Mouse (Mus musculus) erythroblast, embryonic 14.5 days (primary cell): Measurements from ENCODE around the gene Fuom. TPM values are rescaled to one million over a fixed set of nuclear protein-coding genes. Genes with fewer than 3 reads are reported as not detected.

Experiments
- H3K27me3 ChIP-seq: 2 replicates; pipeline ENCODE4 v1.6.1; 2012; ENCODE audit warnings: inconsistent platforms; ENCODE audit not compliant: control insufficient read depth
- H3K36me3 ChIP-seq: 2 replicates; pipeline ENCODE4 v1.6.1; 2012; ENCODE audit warnings: mild to moderate bottlenecking, inconsistent platforms; ENCODE audit not compliant: control insufficient read depth
- H3K4me1 ChIP-seq: 2 replicates; pipeline ENCODE4 v1.6.1; 2012; ENCODE audit warnings: inconsistent platforms; ENCODE audit not compliant: control insufficient read depth
- H3K4me3 ChIP-seq: replicated peaks from 2 replicates; pipeline ENCODE3; 2012; ENCODE audit warnings: moderate library complexity, mild to moderate bottlenecking, inconsistent platforms
- H3K9me3 ChIP-seq: 2 replicates; pipeline ENCODE4 v1.6.1; 2012; ENCODE audit warnings: low read length, inconsistent platforms, mixed read lengths; ENCODE audit not compliant: control insufficient read depth
- TAL1 ChIP-seq: IDR thresholded peaks from 3 replicates; pipeline ENCODE4 v1.6.1; 2012; ENCODE audit warnings: low read length, inconsistent platforms, mixed read lengths
- polyA plus RNA-seq: library from polyadenylated mRNA; stranded (reverse); fragments of >175 nt; gene quantifications from 2 replicates; pipeline ENCODE4 v1.2.3, GENCODE M21; 2012

The Fuom gene
- polyA plus RNA-seq, 1 experiment = 1.0 TPM

- Histone ChIP-seq H3K9me3 (peaks cover 2% of the 10 kb centered on the region; the same call in 1 of the 2 replicates), H3K27me3 (peaks cover 88% of the 10 kb centered on the region), H3K4me1 (peaks cover 8% of the 10 kb centered on the region), H3K4me3 (no peak overlapping the region), H3K36me3 (no peaks in the 10 kb centered on the region)
- no peak for TF ChIP-seq TAL1
Measured at GRCm38 (mm10) chr7:140047811-140048311, 54.4 kb downstream of the Fuom start.

Other genes with a start within 250 kb of the Fuom start
- 0.01 TPM in 1 of 2 replicates, not detected in the other for gene Kndc1, start 207.7 kb downstream of the Fuom start, polyA plus RNA-seq
- gene Utf1, start 158.7 kb downstream of the Fuom start, polyA plus RNA-seq = not detected in 2 replicates
- not detected in 2 replicates for gene 6430531B16Rik, start 123.7 kb downstream of the Fuom start, polyA plus RNA-seq
- gene Adam8, start 109.9 kb downstream of the Fuom start, polyA plus RNA-seq = 0.05 and 0.21 TPM in 2 replicates
- gene Zfp511, start 66.0 kb downstream of the Fuom start, polyA plus RNA-seq = 4.2 and 4.6 TPM in 2 replicates
- gene Tubgcp2, start 65.8 kb downstream of the Fuom start, polyA plus RNA-seq = 1.0 and 1.5 TPM in 2 replicates
- gene Msx3, start 53.4 kb downstream of the Fuom start, polyA plus RNA-seq = not detected in 2 replicates
- gene Caly, start 19.9 kb downstream of the Fuom start, polyA plus RNA-seq = 0.04 TPM in 1 of 2 replicates, not detected in the other
- not detected in 2 replicates for gene Prap1, start 9.0 kb downstream of the Fuom start, polyA plus RNA-seq
- 0.14 TPM in 1 of 2 replicates, not detected in the other for gene Paox, start 13.4 kb upstream of the Fuom start, polyA plus RNA-seq
- 0.14 and 0.39 TPM in 2 replicates for gene Echs1, start 14.0 kb upstream of the Fuom start, polyA plus RNA-seq
- 0.30 and 0.58 TPM in 2 replicates for gene Mtg1, start 35.1 kb upstream of the Fuom start, polyA plus RNA-seq
- not detected in 2 replicates for gene Sprn, start 52.4 kb upstream of the Fuom start, polyA plus RNA-seq
- not detected in 2 replicates for gene Olfr522, start 62.3 kb upstream of the Fuom start, polyA plus RNA-seq
- gene Olfr523, start 70.8 kb upstream of the Fuom start, polyA plus RNA-seq = not detected in 2 replicates
- 0.03 TPM in 1 of 2 replicates, not detected in the other for gene Olfr524, start 103.5 kb upstream of the Fuom start, polyA plus RNA-seq
- not detected in 2 replicates for gene Cd163l1, start 115.8 kb upstream of the Fuom start, polyA plus RNA-seq
- gene 5830411N06Rik, start 144.8 kb upstream of the Fuom start, polyA plus RNA-seq = not detected in 2 replicates
- gene Olfr525, start 218.4 kb upstream of the Fuom start, polyA plus RNA-seq = not detected in 2 replicates
- not detected in 2 replicates for gene Olfr527, start 231.6 kb upstream of the Fuom start, polyA plus RNA-seq